ENCODE assay signal across 9 mouse cellular contexts in genomic region chr12:108273466-108274312, GRCm38 (mm10). TPM values are rescaled to one million over a fixed set of nuclear protein-coding genes. Genes with fewer than 3 reads are reported as not detected.
DNase-seq lines count a peak whose midpoint lies in the region; ATAC-seq lines count a peak whose summit lies in the region.
"Had no signal": no experiment of that assay in that cellular context is flagged by ENCODE, and none has a peak within 500 bp of the region (broad histone marks: within the 10 kb centered on the region; RNA-seq: fewer than 3 reads in every experiment).

No protein-coding gene starts in this region.

- H3K36me3 ChIP-seq in megakaryocyte, embryonic 14.5 days (replicated peaks; ENCODE audit: low read length) = no peaks in the 10 kb centered on the region
- H3K36me3 ChIP-seq in intestine, embryonic 14.5 days (ENCODE audit: control insufficient read depth, insufficient read depth, low read length) = no peaks in the 10 kb centered on the region
- no peaks in the 10 kb centered on the region for H3K36me3 ChIP-seq in neural tube, embryonic 14.5 days (ENCODE audit: control insufficient read depth, insufficient read depth, low read length)

- DNase-seq in adrenal gland, postnatal 14 days = peak; percentile 53
- DNase-seq in adrenal gland, adult 8-10 months = no peak
- DNase-seq in intestine, embryonic 14.5 days (ENCODE audit: low spot score) = no peak
- no peak for DNase-seq in yolk sac, embryonic 10.5 days (ENCODE audit: low spot score)

- no peak for ATAC-seq in megakaryocyte, adult 5-6 weeks (ENCODE audit: poor library complexity, severe bottlenecking)
- no peak for ATAC-seq in intestine, embryonic 14.5 days (replicated peaks; ENCODE audit: low FRiP score, low TSS enrichment, low read depth)
- no peak for ATAC-seq in neural tube, embryonic 14.5 days (ENCODE audit: low read depth)
- no peak for ATAC-seq in megakaryocyte-erythroid progenitor cell, adult 5-6 weeks (replicated peaks; ENCODE audit: low FRiP score, low TSS enrichment, poor library complexity, severe bottlenecking)

- peaks cover 97% of the 10 kb centered on the region for H3K27me3 ChIP-seq in megakaryocyte, embryonic 14.5 days (replicated peaks)
- H3K27me3 ChIP-seq in intestine, embryonic 14.5 days (replicated peaks; ENCODE audit: control insufficient read depth, insufficient read depth, low read length) = no peaks in the 10 kb centered on the region; the same call in 1 of the 2 replicates
- no peaks in the 10 kb centered on the region for H3K27me3 ChIP-seq in neural tube, embryonic 14.5 days (ENCODE audit: control insufficient read depth, insufficient read depth, low read length)

- H3K9me3 ChIP-seq in megakaryocyte, embryonic 14.5 days = no peaks in the 10 kb centered on the region
- no peaks in the 10 kb centered on the region for H3K9me3 ChIP-seq in intestine, embryonic 14.5 days (ENCODE audit: control insufficient read depth, low read length)
- H3K9me3 ChIP-seq in neural tube, embryonic 14.5 days (ENCODE audit: control insufficient read depth, low read length) = no peaks in the 10 kb centered on the region

- peak overlapping the region; percentile 23 for H3K4me3 ChIP-seq in megakaryocyte, embryonic 14.5 days (replicated peaks)
- peak overlapping the region; percentile 79 for H3K4me3 ChIP-seq in intestine, embryonic 14.5 days (ENCODE audit: low read depth, low read length)
- H3K4me3 ChIP-seq in neural tube, embryonic 14.5 days (ENCODE audit: low read depth, low read length) = peak overlapping the region; percentile 88

- H3K9ac ChIP-seq in intestine, embryonic 14.5 days (ENCODE audit: low read length) = peak overlapping the region; percentile 67
- peak overlapping the region; percentile 79 for H3K9ac ChIP-seq in neural tube, embryonic 14.5 days (replicated peaks; ENCODE audit: low read depth, low read length)

- H3K4me2 ChIP-seq in intestine, embryonic 14.5 days (ENCODE audit: low read length) = peak overlapping the region; percentile 97
- peak overlapping the region; percentile 84 for H3K4me2 ChIP-seq in neural tube, embryonic 14.5 days (ENCODE audit: low read depth, low read length)

- peaks cover 35% of the 10 kb centered on the region for H3K4me1 ChIP-seq in megakaryocyte, embryonic 14.5 days
- peaks cover 56% of the 10 kb centered on the region for H3K4me1 ChIP-seq in intestine, embryonic 14.5 days (replicated peaks; ENCODE audit: control insufficient read depth, insufficient read depth, low read length)
- H3K4me1 ChIP-seq in neural tube, embryonic 14.5 days (ENCODE audit: control insufficient read depth, insufficient read depth, low read length) = peaks cover 71% of the 10 kb centered on the region

- H3K27ac ChIP-seq in intestine, embryonic 14.5 days (ENCODE audit: low read depth) = no peak overlapping the region
- peak overlapping the region; percentile 97; the same call in 1 of the 2 replicates for H3K27ac ChIP-seq in neural tube, embryonic 14.5 days (ENCODE audit: low read depth, low read length)

- WGBS in intestine, embryonic 14.5 days = 6% methylated on average over 21 of the region's 21 CpGs
- 3% methylated on average over 21 of the region's 21 CpGs for WGBS in neural tube, embryonic 14.5 days

RNA-seq across cellular contexts. Expression of gene Ccdc85c, which starts 1.5 kb away (rescaled TPM):
- 21.6 and 23.0 TPM in 2 replicates for total RNA-seq in adrenal gland, postnatal 14 days (2021)
- total RNA-seq in adrenal gland, adult 8-10 months (2022) = 10 to 100 TPM; 24.6 to 36.3 (median 29.0) TPM
- 1.5 and 13.9 TPM in 2 replicates for polyA plus RNA-seq in megakaryocyte, embryonic 14.5 days (2012; ENCODE audit: insufficient read depth, low replicate concordance)
- total RNA-seq in megakaryocyte, adult 5-6 weeks (2015) = 0.04 and 0.05 TPM in 2 replicates
- total RNA-seq in megakaryocyte, adult 5-6 weeks (2017) = 0.11 and 0.37 TPM in 2 replicates
- 10.9 and 11.2 TPM in 2 replicates for polyA plus RNA-seq in intestine, embryonic 14.5 days (2014; fragmentation: Nextera tagmentation; extraction: Ambion mirVana)
- 15.3 and 17.3 TPM in 2 replicates for polyA plus RNA-seq in neural tube, embryonic 14.5 days (2014; fragmentation: Nextera tagmentation; extraction: Ambion mirVana)
- total RNA-seq in megakaryocyte-erythroid progenitor cell, adult 5-6 weeks (2014; fragmentation: Nextera tagmentation) = 1.3 TPM in 1 of 2 replicates, not detected in the other
- 0.42 and 1.3 TPM in 2 replicates for total RNA-seq in megakaryocyte-erythroid progenitor cell, adult 5-6 weeks (2017)

RNA-seq across cellular contexts. Expression of gene Hhipl1, which starts 32.4 kb away (rescaled TPM):
- 0.67 and 0.79 TPM in 2 replicates for total RNA-seq in adrenal gland, postnatal 14 days (2021)
- total RNA-seq in adrenal gland, adult 8-10 months (2022) = 1 to 10 TPM in 3 of 4 experiments, under 1 TPM in 1; 0.81 to 1.9 (median 1.5) TPM
- polyA plus RNA-seq in megakaryocyte, embryonic 14.5 days (2012; ENCODE audit: insufficient read depth, low replicate concordance) = not detected in 2 replicates
- not detected in 2 replicates for total RNA-seq in megakaryocyte, adult 5-6 weeks (2015)
- not detected in 2 replicates for total RNA-seq in megakaryocyte, adult 5-6 weeks (2017)
- 0.28 and 0.67 TPM in 2 replicates for polyA plus RNA-seq in intestine, embryonic 14.5 days (2014; fragmentation: Nextera tagmentation; extraction: Ambion mirVana)
- polyA plus RNA-seq in neural tube, embryonic 14.5 days (2014; fragmentation: Nextera tagmentation; extraction: Ambion mirVana) = 2.0 and 2.3 TPM in 2 replicates
- total RNA-seq in megakaryocyte-erythroid progenitor cell, adult 5-6 weeks (2014; fragmentation: Nextera tagmentation) = not detected in 2 replicates
- total RNA-seq in megakaryocyte-erythroid progenitor cell, adult 5-6 weeks (2017) = not detected in 2 replicates
- total RNA-seq: hematopoietic stem cell, adult 5-6 weeks had no signal

Comparison
In these comparisons a context has a peak if more than half of its experiments do, and no peak if none do; other contexts are left out.
1. H3K4me3 ChIP-seq: peak in every context shown above with its lines; median percentile 88 in neural tube, embryonic 14.5 days; 79 in intestine, embryonic 14.5 days; 23 in megakaryocyte, embryonic 14.5 days.